Mouse (Mus musculus): ENCODE data around the gene Xpot. TPM values are rescaled to one million over a fixed set of nuclear protein-coding genes. Genes with fewer than 3 reads are reported as not detected.

The Xpot gene
- 33.3 TPM for polyA plus RNA-seq (2014; fragmentation: Illumina TruSeq; extraction: RNeasy Lipid Tissue Mini Kit (QIAGEN cat#74804); ENCODE audit: low read depth, low replicate concordance)

DNA sequence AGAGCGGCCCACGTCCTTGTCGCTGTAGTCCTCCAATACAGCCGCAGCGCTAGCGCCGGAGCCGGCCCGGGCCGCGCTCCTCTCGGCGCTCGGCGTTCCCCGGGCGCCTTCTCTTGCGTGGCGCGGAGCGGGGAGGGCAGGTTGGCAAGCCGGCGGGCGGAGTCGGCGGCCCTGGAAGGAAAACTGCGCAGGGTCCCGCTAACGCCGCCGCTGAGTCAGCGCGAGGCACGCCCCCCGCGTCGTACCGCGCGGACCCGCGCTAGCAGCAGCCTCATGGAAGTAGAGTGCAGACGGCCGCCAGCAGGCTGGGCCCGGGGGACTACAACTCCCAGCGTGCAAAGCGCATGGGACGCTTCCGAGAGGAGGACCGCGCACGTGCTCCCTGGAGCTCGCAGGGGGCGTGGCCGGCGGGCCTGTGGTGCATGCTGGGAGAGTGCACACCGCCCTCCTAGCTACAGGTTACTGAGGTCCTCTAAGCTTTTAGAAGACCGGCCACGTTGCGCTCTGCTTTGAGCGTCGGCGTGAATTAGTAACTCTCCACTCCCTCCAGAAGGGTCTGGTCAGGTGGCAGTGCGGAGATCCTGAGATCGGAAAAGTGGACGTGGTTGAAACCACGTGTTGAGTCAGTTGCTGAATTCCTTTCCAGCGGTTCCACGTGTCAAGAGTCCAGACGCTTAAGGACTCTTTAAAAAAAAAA, at the start of gene Xpot:
Xpot (minus strand) TSS at position 147 of the 697 bp plus-strand sequence.

DNA sequence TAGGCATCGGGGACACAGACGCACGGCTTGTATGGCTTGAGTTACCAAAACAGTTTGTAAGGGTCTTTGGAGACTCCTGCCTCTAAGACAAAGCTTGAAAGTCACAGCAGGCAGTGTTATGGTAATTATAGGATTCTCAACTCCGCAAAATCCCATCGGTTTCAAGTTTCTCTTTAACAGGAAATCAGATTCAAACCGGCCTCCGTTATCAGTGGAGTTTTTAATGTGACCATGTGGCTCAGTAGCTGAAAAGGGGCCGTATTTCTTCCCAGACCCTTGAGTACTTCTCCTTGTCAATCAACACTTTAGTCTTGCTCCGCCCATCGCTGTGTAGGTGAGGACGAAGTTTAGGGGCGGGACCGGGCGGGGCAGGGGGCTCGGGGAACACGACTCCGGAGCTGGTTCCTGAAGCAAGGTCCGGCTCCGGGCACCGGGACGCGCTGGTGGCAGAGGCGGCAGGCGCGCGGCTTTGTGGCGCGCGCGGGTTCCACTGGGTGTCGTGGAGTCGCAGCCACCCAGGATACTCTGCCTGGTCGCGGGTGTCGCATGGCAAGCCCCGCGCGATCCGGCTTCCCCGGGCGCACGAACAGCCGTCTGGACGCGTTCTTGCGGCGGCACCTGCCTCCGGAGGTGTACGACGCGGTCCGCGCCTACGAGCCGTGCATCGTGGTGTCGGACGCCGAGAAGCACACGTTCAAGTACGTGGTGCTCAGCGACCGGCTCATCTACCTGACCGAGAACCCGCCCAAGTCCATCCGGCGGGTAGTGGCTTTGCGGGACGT, 15.3 kb upstream of the Xpot start, which contains the start of gene D930020B18Rik:
D930020B18Rik (plus strand) TSS at position 317 of the 782 bp plus-strand sequence.

DNA sequence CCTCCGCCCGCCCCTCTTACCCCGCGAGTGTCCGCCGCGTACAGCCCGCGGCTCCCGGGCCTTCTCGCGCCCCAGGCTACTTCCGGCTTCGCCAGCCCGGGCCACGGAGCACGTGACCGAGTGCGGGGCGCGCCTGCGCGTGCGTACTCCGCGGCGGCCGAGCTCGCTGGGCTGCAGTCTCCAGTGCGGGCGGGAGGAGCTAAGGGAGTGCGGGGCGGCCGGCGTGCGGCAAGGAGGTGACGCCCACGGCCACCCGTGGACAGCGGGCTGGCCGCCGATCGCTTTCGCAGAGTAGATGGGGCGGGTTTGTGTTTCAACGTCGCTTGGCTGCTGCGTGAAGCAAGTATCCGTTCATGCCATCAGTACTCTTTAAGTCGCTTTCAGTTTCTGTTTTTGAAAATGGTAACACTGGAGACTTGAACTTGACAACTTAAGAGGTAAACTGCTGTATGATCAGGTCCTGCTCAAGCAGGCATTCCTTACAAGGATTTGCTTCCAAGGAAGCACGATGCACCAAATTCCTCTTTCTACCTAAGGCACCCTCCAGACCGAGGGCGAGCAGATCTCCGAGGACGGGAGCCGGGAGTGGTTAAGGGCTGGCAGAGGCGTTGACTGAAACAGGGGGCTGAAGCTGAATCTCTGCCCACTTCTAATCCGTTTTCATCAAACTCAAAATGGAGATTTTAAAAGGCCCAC, 39.3 kb downstream of the Xpot start, which contains the start of gene Tbk1:
Tbk1 (minus strand) TSS at position 113 of the 696 bp plus-strand sequence.

Other genes with a start within 250 kb of the Xpot start
- gene Rassf3, start 150.0 kb downstream of the Xpot start, polyA plus RNA-seq (2014; fragmentation: Illumina TruSeq; extraction: RNeasy Lipid Tissue Mini Kit (QIAGEN cat#74804); ENCODE audit: low read depth, low replicate concordance), result 111 TPM
- gene Tbk1, start 39.5 kb downstream of the Xpot start, polyA plus RNA-seq (2014; fragmentation: Illumina TruSeq; extraction: RNeasy Lipid Tissue Mini Kit (QIAGEN cat#74804); ENCODE audit: low read depth, low replicate concordance), result 20.7 TPM
- not detected for gene D930020B18Rik, start 15.3 kb upstream of the Xpot start, polyA plus RNA-seq (2014; fragmentation: Illumina TruSeq; extraction: RNeasy Lipid Tissue Mini Kit (QIAGEN cat#74804); ENCODE audit: low read depth, low replicate concordance)
- 2.1 TPM for gene BC048403, start 113.6 kb upstream of the Xpot start, polyA plus RNA-seq (2014; fragmentation: Illumina TruSeq; extraction: RNeasy Lipid Tissue Mini Kit (QIAGEN cat#74804); ENCODE audit: low read depth, low replicate concordance)